Mouse (Mus musculus): ENCODE data around the gene Gpank1.

Gpank1 gene

GRCm38 (mm10) chr17:35121143-35121799, at the start of gene Gpank1:
Gpank1 (plus strand) TSS chr17:35121455.
- DNase-seq (ENCODE audit: low spot score in 2 of 2) = peak; percentile 99

GRCm38 (mm10) chr17:35074097-35074496, 47.2 kb upstream of the Gpank1 start:
- no peak for DNase-seq (ENCODE audit: low spot score in 2 of 2)

DNA sequence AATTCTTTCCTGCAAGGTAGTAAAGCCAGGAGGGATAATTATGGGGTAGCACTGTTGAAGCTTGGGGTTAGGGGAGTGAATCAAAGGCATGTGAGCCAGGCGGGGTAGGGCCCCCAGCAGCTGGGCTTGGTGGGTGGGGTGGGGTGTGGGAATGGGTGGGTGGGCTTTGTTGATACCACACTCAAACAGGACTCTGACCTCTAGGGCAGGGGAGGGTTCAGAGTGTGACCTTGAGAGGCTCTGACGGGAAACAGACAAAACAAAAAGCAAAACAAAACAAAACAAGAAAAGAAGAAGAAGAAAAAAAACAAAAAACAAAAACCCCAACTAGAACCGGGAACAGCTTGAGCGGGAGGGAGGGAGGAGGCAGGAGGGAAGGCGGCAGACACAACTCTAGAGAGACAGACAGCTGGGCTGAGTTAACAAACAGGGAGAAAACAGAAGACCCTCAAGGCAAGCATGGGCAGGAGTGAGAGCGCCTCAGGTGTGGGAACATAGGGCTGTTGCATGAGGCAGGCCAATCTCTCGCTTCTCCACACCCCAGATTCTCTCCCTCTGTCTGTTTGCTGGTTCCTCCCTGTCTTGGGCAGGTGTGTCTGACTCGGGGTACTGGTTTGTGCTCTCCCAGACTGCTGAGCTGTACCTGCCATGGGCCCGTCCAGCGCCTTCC, 44.6 kb upstream of the Gpank1 start, which contains the start of gene Ly6g6e:
Gene Ly6g6e (plus strand): TSS at position 396 of the 670 bp plus-strand sequence.
- no peak for DNase-seq (ENCODE audit: low spot score in 2 of 2)

DNA sequence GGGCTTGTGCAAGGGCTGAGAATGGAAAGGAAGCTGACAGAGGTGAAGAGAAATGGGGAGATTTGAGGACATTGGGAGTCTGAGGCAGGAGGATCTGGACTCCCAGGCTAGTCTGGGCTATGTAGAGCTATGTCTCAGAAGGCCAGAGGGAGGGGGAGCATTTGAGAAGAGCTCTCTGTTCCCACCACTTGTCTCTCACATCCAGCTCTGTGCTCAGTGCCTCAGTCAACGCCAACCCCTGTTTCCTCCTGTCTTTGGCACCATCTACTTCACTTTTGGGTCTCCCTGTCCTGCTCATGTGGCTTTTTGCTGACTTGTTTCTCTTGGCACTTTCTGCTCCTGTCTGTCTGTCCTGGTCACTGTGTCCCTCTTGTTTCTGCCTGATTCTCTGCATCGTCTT, 44.0 kb upstream of the Gpank1 start:
- DNase-seq (ENCODE audit: low spot score in 2 of 2) = no peak

DNA sequence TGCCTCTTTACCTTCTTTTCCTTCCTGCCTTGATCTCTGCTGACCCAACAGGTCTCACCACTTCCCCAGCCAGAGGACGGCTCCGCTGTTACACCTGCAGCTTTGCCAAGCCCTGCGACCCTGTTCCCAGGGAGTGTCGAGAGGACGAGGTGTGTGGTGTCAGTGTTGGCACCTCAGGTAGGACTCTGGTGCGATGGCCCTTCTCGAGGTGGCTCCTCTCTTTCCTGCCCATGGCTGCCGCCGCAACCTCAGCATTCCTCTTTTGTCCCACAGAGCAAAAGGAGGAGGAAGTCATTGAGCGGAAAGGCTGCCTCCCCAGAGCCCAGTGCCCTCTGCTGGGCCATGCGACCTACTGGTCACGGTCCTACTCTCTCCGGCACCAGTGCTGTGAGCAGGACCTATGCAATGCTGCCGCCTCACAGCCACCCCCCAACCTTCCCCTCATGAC, 43.4 kb upstream of the Gpank1 start, which contains the start of gene Ly6g6d:
Gene Ly6g6d (minus strand): TSS at position 280 of the 448 bp plus-strand sequence.
- peak in 1 of 2 experiments; percentile 26 for DNase-seq (ENCODE audit: low spot score in 2 of 2)

GRCm38 (mm10) chr17:35079778-35080177, 41.5 kb upstream of the Gpank1 start:
- peak; percentile 20 to 41 for DNase-seq (ENCODE audit: low spot score in 2 of 2)

DNA sequence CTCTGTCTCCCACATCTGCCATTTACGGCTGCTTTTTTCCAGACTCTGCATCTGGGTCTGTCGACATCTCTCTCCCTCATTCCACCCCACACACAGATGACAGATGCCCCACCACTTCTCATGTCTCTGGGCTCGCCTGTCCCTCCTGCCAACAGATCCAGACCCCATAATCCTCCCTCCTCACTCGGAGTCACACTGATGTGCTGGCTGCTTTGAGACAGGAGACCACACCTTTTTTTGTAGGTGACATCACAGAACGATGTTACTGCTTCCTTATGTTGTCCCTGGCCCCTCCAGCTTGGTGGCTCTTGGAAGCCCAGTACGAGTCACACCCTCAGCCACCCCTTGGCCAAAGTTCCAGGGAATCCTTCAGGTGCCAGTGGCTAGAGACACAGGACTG, 41.0 kb upstream of the Gpank1 start:
- DNase-seq (ENCODE audit: low spot score in 2 of 2) = no peak

- no peak for DNase-seq (ENCODE audit: low spot score in 2 of 2)
Observed at GRCm38 (mm10) chr17:35080710-35081109, 40.5 kb upstream of the Gpank1 start.

GRCm38 (mm10) chr17:35082841-35083576, 38.2 kb upstream of the Gpank1 start:
- no peak for DNase-seq (ENCODE audit: low spot score in 2 of 2)

DNA sequence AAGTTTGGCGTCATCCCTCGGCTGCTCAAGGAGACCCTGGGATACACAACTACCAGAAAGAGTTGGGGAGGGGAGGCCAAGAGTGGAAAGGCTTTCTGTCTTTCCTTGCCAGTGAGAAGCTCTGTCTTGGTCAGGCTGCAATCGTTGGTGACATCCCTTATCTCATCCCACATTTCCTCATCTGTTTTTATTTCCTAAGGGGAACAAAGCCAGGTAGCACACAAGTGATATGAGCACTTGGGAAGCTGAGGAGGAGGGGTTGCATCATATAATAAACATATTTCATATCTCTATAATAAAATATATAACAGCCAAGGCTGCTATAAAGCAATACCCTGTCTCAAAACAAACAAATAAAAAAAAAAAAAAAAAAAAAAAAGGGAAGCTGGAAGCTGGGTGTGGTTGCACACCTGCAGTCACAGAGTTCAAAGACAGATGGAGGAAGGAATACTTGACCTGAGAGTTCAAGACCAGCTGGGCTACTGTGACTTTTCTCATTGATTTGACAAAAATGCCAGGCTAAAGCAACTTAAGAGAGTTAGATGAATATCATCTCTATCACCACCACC, 37.2 kb upstream of the Gpank1 start:
- DNase-seq (ENCODE audit: low spot score in 2 of 2) = no peak

GRCm38 (mm10) chr17:35085208-35085865, 35.9 kb upstream of the Gpank1 start, which contains the start of gene Ly6g6f:
Ly6g6f (minus strand) TSS chr17:35085610.
- no peak for DNase-seq (ENCODE audit: low spot score in 2 of 2)

- no peak for DNase-seq (ENCODE audit: low spot score in 2 of 2)
Observed at GRCm38 (mm10) chr17:35088151-35088550, 33.1 kb upstream of the Gpank1 start.

DNA sequence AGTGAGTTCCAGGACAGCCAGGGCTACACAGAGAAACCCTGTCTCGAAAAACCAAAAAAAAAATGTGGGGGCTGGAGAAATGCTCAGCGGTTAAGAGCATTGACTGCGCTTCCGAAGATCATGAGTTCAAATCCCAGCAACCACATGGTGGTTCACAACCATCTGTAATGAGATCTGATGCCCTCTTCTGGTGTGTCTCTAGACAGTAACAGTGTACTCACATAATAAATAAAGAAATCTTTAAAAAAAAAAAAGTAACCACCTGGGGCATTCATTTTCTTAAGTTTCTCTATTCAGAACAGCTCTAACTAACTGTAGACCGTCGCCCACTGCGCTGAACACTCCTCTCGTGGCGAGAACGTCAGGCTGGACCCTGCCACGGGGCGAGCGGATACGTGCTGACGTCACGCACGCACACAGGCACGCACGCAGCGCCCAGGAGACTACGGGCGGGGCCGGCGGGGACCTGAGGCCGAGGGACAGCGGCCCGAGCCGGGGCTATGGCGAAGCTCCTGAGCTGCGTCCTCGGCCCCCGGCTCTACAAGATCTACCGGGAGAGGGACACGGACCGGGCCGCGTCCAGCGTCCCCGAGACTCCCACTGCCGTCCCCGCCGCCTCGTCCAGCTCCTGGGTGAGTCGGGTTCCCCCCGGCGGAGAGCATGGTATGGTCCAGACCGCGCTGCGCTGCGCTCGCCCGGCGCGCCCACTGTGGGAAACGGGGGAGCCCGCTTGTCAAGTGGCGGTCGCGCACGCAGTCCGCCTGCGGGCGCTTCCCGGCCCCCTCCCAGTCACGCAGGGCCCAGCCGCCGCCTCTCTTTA, 32.2 kb upstream of the Gpank1 start, which contains the start of gene Abhd16a:
Gene Abhd16a (plus strand): TSS at position 439 of the 820 bp plus-strand sequence.
- DNase-seq (ENCODE audit: low spot score in 2 of 2) = peak; percentile 94

DNA sequence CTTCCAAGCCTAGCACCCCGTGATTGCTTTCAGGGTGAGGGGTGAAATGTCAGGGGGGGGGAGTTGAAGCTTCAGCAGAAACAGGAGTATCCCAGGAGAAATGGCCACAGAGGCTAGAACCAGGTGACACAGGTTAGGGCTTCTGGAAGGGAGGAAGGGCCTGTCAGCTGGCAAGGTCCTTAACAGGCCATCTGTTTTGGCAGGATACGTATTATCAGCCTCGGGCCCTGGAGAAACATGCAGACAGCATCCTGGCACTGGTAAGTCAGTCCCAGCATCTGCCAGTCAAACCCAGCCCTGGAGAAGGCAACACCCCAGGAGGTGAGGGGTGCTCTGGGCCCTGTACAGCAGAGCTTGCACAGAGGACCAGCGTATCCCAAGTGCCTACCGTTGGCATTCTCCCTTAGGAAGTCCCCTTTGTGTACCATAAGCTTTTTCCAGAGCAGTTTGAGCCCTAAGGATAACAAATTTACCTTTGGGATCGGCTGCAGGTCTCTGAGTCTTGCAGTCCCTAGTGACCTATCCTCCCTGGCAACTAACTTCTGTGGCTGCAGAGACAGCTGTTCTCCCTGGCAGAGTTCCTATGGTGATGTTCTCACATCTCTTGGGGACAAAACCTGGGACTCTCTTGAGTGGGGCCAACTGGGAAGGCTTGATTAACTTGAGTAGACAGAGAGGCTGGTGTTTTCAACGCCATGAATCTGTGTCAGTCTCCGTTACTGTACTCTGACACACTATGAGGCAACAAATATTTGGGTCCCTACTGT, 30.9 kb upstream of the Gpank1 start:
- DNase-seq (ENCODE audit: low spot score in 2 of 2) = peak; percentile 51 to 61

- DNase-seq (ENCODE audit: low spot score in 2 of 2) = no peak
Observed at GRCm38 (mm10) chr17:35092403-35093198, 28.7 kb upstream of the Gpank1 start.

GRCm38 (mm10) chr17:35094475-35095365, 26.5 kb upstream of the Gpank1 start:
- DNase-seq (ENCODE audit: low spot score in 2 of 2) = no peak

DNA sequence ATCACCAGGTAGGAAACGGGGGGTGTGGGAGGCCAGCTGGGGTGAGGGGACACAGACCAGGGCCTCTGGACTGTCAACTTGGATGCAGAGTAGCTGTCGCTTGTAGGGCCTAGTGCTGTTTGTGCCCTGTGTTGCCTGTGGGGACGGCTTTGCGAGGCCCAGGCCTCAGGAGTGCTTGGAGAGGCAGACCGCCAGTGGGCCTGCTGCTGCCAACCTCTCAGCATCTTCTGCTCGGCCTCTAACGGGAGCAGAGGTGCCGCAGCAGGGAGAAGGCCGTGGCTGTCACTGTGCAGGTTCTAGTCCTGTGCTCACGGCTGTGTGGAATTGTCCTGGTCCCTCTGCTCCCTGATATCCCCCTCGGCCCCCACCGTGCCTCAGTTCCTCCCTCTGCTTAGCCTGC, 24.7 kb upstream of the Gpank1 start:
- no peak for DNase-seq (ENCODE audit: low spot score in 2 of 2)

DNA sequence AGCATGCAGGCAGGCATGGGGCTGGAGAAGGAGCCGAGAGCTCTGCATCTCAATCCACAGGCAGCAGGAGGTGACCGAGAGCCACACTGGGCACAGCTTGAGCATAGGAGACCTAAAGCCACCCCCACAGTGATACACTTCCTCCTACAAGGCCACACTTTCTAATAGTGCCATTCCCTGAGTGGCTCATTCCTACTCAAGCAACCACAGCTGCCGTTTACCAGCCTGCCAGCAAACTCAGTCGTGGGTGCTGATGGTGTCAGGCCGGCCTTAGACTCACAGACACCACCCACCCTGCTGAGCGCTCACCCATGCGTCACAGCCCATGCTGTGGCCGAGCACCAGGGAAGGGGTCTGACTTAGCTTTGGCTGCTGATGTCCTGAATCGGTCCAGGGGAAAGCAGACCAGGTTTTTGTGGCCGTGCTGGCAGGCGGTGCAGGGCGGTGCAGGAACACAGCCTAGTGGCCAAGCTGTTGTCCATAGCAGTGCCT, 24.0 kb upstream of the Gpank1 start:
- no peak for DNase-seq (ENCODE audit: low spot score in 2 of 2)

Measured in spleen, postnatal 36 days (tissue).